Mouse (Mus musculus): Measurements from ENCODE around the gene Gal3st2.
"Not testable (repeated sequence)": the region's sequence is repeated elsewhere in the genome, so short reads cannot be mapped to it uniquely, and the experiment has no call there.

Gene Gal3st2

GRCm38 (mm10) chr1:93861048-93861447 is at the start of gene Gal3st2:
Gene Gal3st2, plus strand, starts transcription at chr1:93861306.
- not testable (repeated sequence) for DNase-seq

- DNase-seq = no peak
Measured at GRCm38 (mm10) chr1:93811495-93812039, 49.5 kb upstream of the Gal3st2 start.

- DNase-seq = no peak
Measured at GRCm38 (mm10) chr1:93817823-93818532, 43.1 kb upstream of the Gal3st2 start.

GRCm38 (mm10) chr1:93818722-93819121 is 42.4 kb upstream of the Gal3st2 start:
- no peak for DNase-seq

GRCm38 (mm10) chr1:93823796-93824495 is 37.2 kb upstream of the Gal3st2 start:
- no peak for DNase-seq

GRCm38 (mm10) chr1:93824609-93825008 is 36.5 kb upstream of the Gal3st2 start, which contains the start of gene D2hgdh:
Gene D2hgdh, plus strand, starts transcription at chr1:93824909.
- no peak for DNase-seq

GRCm38 (mm10) chr1:93825105-93825674 is 35.9 kb upstream of the Gal3st2 start:
- peak; percentile 97 to 98 for DNase-seq

GRCm38 (mm10) chr1:93825771-93826539 is 35.2 kb upstream of the Gal3st2 start:
- no peak for DNase-seq

GRCm38 (mm10) chr1:93826540-93826835 is 34.6 kb upstream of the Gal3st2 start:
- DNase-seq = peak in 1 of 2 experiments; percentile 14

- not testable (repeated sequence) for DNase-seq
Measured at GRCm38 (mm10) chr1:93832754-93833360, 28.2 kb upstream of the Gal3st2 start.

GRCm38 (mm10) chr1:93834671-93835150 is 26.4 kb upstream of the Gal3st2 start:
- DNase-seq = no peak

- DNase-seq = no peak
Measured at GRCm38 (mm10) chr1:93835211-93835610, 25.9 kb upstream of the Gal3st2 start.

- no peak for DNase-seq
Measured at GRCm38 (mm10) chr1:93835876-93836531, 25.1 kb upstream of the Gal3st2 start.

GRCm38 (mm10) chr1:93836532-93836913 is 24.6 kb upstream of the Gal3st2 start:
- DNase-seq = no peak

GRCm38 (mm10) chr1:93837335-93837734 is 23.8 kb upstream of the Gal3st2 start:
- DNase-seq = no peak

- not testable (repeated sequence) for DNase-seq
Measured at GRCm38 (mm10) chr1:93838569-93838968, 22.5 kb upstream of the Gal3st2 start.

GRCm38 (mm10) chr1:93845766-93846366 is 15.2 kb upstream of the Gal3st2 start:
- not testable (repeated sequence) for DNase-seq

- DNase-seq = not testable (repeated sequence)
Measured at GRCm38 (mm10) chr1:93855790-93856189, 5.3 kb upstream of the Gal3st2 start.

- no peak for DNase-seq
Measured at GRCm38 (mm10) chr1:93857370-93857769, 3.7 kb upstream of the Gal3st2 start.

GRCm38 (mm10) chr1:93857991-93858390 is 3.1 kb upstream of the Gal3st2 start:
- DNase-seq = peak in 1 of 2 experiments; percentile 33

GRCm38 (mm10) chr1:93859619-93860018 is 1.5 kb upstream of the Gal3st2 start:
- DNase-seq = no peak
